Mouse (Mus musculus) lung, postnatal 0 days (tissue): ENCODE results near the gene Lmtk3. TPM values are rescaled to one million over a fixed set of nuclear protein-coding genes. Genes with fewer than 3 reads are reported as not detected.
A peak's percentile ranks its signal among the peaks of the same experiment; 100 is the strongest.

ENCODE experiments used
- ATAC-seq: fragments of 200-750 bp; cut with Nextera tagmentation; 2 replicates; pipeline ENCODE4 v1.8.0; 2017; ENCODE audit warnings: moderate library complexity
- DNase-seq: peaks from one replicate; pipeline ENCODE4 v3.0.0-alpha.2; 2016; ENCODE audit warnings: low spot score
- H3K27ac ChIP-seq: fragments of 300-500 bp; sonication (generic); 2 replicates; pipeline ENCODE4 v1.5.1; 2014; ENCODE audit warnings: antibody characterized with exemption, mild to moderate bottlenecking, low read length, mixed read lengths
- H3K27me3 ChIP-seq: fragments of 300-500 bp; sonication (generic); replicated peaks from 2 replicates; pipeline ENCODE4 v1.6.1; 2014; ENCODE audit warnings: low read length, mixed read lengths; ENCODE audit not compliant: insufficient read depth
- H3K36me3 ChIP-seq: fragments of 300-500 bp; sonication (generic); 2 replicates; pipeline ENCODE4 v1.6.1; 2014; ENCODE audit warnings: low read length, mixed read lengths; ENCODE audit not compliant: insufficient read depth
- H3K4me1 ChIP-seq: fragments of 300-500 bp; sonication (generic); 2 replicates; pipeline ENCODE4 v1.6.1; 2014; ENCODE audit warnings: antibody characterized with exemption, low read depth, low read length, mixed read lengths; ENCODE audit not compliant: insufficient read depth
- H3K4me2 ChIP-seq: fragments of 300-500 bp; sonication (generic); replicated peaks from 2 replicates; pipeline ENCODE4 v1.6.1; 2014; ENCODE audit warnings: low read depth, mild to moderate bottlenecking, low read length, moderate library complexity, mixed read lengths
- H3K4me3 ChIP-seq: fragments of 300-500 bp; sonication (generic); 2 replicates; pipeline ENCODE4 v1.5.1; 2014; ENCODE audit warnings: low read depth, low read length
- H3K9ac ChIP-seq: fragments of 300-500 bp; sonication (generic); replicated peaks from 2 replicates; pipeline ENCODE4 v1.6.1; 2014; ENCODE audit warnings: low read depth, mild to moderate bottlenecking
- H3K9me3 ChIP-seq: fragments of 300-500 bp; sonication (generic); 2 replicates; pipeline ENCODE4 v1.6.1; 2016; ENCODE audit warnings: low read length, mixed read lengths
- CTCF ChIP-seq: IDR thresholded peaks from 2 replicates; pipeline ENCODE4 v1.5.1; 2016; ENCODE audit warnings: antibody characterized with exemption, mild to moderate bottlenecking
- EP300 ChIP-seq: IDR thresholded peaks from 2 replicates; pipeline ENCODE4 v1.6.1; 2016; ENCODE audit warnings: antibody characterized with exemption, mild to moderate bottlenecking, control low read depth
- WGBS: fragments of 180-500 bp; shearing (Covaris S2); extraction: QIAGEN DNeasy Blood & Tissue Kit; methylation state at CpG from one replicate; pipeline ENCODE4 v1.1.7; 2014; 5-methylcytosine and 5-hydroxymethylcytosine counted together
- polyA plus RNA-seq: library from polyadenylated mRNA; unstranded; fragments of >200 nt; fragmentation: Nextera tagmentation; extraction: Ambion mirVana; gene quantifications from 2 replicates; pipeline ENCODE4 v1.2.1, GENCODE M21; 2015

The Lmtk3 gene
- polyA plus RNA-seq, 1 experiment from 2014 or later: 0.11 TPM

DNA sequence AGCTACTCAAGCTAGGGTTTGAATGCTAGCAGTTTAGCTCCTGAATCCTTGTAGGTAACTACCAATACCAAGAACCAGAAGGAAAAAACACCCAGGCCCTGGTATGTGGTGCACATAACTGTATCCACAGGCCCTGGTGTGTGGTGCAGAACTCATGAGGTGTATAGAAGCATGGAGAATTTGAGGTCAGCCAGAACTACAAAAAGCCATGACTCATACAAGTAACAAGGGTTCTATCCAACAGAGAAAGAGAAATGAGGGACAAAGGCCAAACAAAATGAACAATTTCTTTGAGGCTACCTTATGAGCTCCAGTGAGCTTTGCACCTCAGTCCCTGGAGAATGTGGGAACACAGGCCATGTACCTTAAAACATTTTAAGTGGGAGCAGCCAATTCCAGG lies 37.4 kb downstream of the Lmtk3 start:
- no peak for ATAC-seq
- Histone ChIP-seq H3K9ac (no peak overlapping the region), H3K9me3 (no peaks in the 10 kb centered on the region), H3K27ac (no peak overlapping the region), H3K27me3 (no peaks in the 10 kb centered on the region), H3K4me3 (no peak overlapping the region), H3K36me3 (peaks cover 6% of the 10 kb centered on the region; the same call in 1 of the 2 replicates), H3K4me1 (no peaks in the 10 kb centered on the region), H3K4me2 (no peak overlapping the region)
- DNase-seq: no peak
- TF ChIP-seq EP300 (no peak), CTCF (no peak)

DNA sequence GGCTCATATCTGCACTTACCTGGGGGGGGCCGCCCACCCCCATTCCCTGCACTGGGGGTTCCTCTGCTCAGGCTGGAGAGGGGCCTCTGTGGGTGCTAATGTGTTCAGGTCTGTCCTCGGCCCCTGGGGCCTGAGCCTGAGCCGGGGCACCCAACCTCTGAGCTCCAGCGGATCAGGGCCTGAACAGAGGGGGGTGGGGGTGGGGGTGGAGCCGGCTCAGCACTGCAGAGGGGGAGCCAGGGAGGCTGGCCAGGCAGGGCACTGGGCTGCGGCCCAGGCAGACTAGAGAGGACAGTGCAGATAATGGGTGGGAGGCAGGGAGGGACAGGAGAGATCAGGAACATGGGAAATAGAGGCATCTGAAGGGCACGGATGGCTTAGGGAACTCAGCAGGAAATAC lies 41.1 kb downstream of the Lmtk3 start, which contains the start of gene Kcnj14:
TSS of gene Kcnj14 (minus strand) at position 185 of the 400 bp plus-strand sequence.
- Histone ChIP-seq H3K36me3 (peaks cover 14% of the 10 kb centered on the region), H3K4me3 (no peak within 1 kb of the TSS), H3K27me3 (no peaks in the 10 kb centered on the region), H3K9me3 (no peaks in the 10 kb centered on the region), H3K27ac (no peak within 1 kb of the TSS), H3K9ac (no peak within 1 kb of the TSS), H3K4me2 (no peak within 1 kb of the TSS), H3K4me1 (no peaks in the 10 kb centered on the region)
- WGBS: 69% methylated on average over 7 of the region's 7 CpGs
- ATAC-seq (no peak), DNase-seq (no peak)
- TF ChIP-seq EP300 (no peak), CTCF (no peak)

DNA sequence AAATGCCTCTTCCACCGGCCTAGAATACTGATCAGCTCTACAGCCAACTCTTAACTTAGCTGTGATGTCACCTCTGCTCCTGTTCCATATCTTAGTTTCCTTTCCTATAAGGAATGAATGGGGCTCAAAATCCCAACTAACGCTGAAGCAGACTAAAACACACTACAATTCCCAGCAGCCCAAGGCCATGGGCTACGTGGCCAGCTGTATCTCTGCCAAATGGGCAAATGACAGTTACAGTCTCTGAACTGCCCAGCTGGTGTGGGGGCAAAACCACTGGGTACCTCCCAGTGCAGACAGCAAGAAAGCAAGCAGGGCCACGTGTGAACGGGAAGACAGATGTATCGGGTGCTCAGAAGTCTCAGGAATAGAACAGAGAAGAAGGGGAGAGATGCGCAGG lies 43.1 kb downstream of the Lmtk3 start:
- Histone ChIP-seq H3K36me3 (peaks cover 14% of the 10 kb centered on the region), H3K27me3 (peaks cover under 1% of the 10 kb centered on the region; the same call in 1 of the 2 replicates), H3K9me3 (no peaks in the 10 kb centered on the region), H3K4me3 (no peak overlapping the region), H3K27ac (no peak overlapping the region), H3K4me1 (no peaks in the 10 kb centered on the region; the same call in 1 of the 2 replicates), H3K9ac (no peak overlapping the region), H3K4me2 (no peak overlapping the region)
- ATAC-seq: no peak
- WGBS: 93% methylated on average over 7 of the region's 7 CpGs
- TF ChIP-seq CTCF (no peak), EP300 (no peak)
- no peak for DNase-seq

DNA sequence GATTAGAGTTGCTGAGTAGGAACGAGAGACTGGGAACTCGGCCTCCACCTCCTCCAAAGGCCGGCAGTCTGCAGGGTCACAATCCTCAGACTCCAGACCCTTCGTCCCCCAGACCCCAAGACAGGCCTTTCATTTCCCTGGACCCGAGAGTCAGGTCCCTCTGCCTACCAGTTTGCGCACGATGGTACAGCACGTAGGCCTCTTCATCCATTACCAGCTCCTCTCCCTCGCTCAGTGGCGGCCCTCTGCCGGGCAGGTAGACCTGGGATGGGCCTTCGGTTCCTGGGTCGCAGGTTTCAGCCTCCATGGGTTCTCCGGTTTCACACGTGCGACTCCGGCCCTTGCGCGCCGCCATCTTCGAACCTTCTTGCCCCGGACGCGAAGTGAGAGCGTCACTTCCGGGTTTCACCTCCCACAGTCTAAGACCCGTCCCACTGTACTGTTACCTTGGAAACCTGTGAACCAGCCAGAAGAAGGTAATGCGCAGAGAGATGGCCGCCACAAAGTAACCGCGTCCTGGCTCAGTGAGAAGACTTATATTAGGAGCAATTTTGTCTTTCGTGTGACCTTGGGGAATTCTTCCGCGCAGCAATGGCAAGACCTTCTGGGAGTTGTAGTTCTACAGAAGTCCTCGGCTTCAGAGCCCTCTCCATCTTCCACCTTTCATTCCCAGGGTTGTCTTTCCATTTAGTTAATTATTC lies 47.0 kb downstream of the Lmtk3 start, which contains the start of gene Grwd1:
TSS of gene Grwd1 (minus strand) at position 518 of the 701 bp plus-strand sequence.
- peak; percentile 89 for ATAC-seq
- peaks cover 28% of the 10 kb centered on the region for H3K27me3 ChIP-seq
- peak; percentile 95 for DNase-seq
- H3K4me1 ChIP-seq: no peaks in the 10 kb centered on the region; the same call in 1 of the 2 replicates
- no peaks in the 10 kb centered on the region for H3K9me3 ChIP-seq
- H3K4me3 ChIP-seq: peak within 1 kb of the TSS; percentile 74
- peak within 1 kb of the TSS; percentile 90 for H3K4me2 ChIP-seq
- peaks cover 8% of the 10 kb centered on the region; the same call in 1 of the 2 replicates for H3K36me3 ChIP-seq
- TF ChIP-seq EP300: no peak
- TF ChIP-seq CTCF: no peak
- H3K27ac ChIP-seq: no peak within 1 kb of the TSS
- WGBS: under 1% methylated on average over 35 of the region's 35 CpGs
- H3K9ac ChIP-seq: peak within 1 kb of the TSS; percentile 32

DNA sequence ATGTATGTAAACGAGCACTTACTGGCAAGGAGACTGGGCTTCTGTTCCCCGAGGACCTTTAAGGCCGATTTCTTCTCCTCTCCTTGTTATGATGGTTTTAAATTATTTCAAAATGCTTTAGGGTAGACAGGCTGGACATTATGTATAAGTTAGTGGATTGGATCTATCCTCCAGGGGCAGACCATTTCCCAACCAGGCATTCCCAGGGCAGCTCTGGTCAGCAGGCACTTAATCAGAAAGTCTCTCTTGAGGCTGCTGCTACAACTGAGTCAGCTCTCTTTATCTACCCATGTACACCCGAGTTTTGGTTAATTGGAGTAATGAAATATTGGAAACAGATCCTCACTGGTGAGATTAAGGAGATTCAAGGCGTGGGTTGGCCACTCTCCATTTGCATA lies 47.6 kb downstream of the Lmtk3 start:
- DNase-seq (no peak), ATAC-seq (no peak)
- peak overlapping the region; percentile 74 for H3K4me3 ChIP-seq
- H3K27ac ChIP-seq: no peak overlapping the region
- peak overlapping the region; percentile 90 for H3K4me2 ChIP-seq
- peaks cover 28% of the 10 kb centered on the region for H3K27me3 ChIP-seq
- no peak overlapping the region for H3K9ac ChIP-seq
- TF ChIP-seq EP300 (no peak), CTCF (no peak)
- peaks cover 8% of the 10 kb centered on the region; the same call in 1 of the 2 replicates for H3K36me3 ChIP-seq
- 22% methylated on average over 5 of the region's 5 CpGs for WGBS
- H3K4me1 ChIP-seq: no peaks in the 10 kb centered on the region; the same call in 1 of the 2 replicates
- H3K9me3 ChIP-seq: no peaks in the 10 kb centered on the region

DNA sequence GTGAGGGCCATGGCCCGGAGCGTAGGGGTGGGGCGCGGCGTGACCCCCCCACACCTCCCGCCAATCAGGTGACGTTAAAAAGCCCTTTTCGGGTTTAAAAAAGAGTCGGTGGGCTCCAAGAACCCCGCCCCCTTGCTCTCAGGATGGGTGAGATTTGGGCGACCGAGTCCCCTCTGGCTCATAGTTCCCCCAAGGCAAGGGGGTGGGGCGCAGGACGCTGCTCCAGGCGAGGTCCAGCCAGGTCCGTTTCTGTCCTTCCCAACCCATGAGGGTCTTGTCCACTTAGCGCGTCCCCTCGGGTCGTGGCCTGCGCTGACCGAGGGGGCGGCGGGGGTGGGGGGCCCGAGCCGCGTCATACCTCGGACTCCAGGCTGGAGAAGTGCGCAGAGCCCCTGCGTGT lies 48.9 kb downstream of the Lmtk3 start:
- no peak for TF ChIP-seq EP300
- no peak for TF ChIP-seq CTCF
- Histone ChIP-seq H3K36me3 (no peaks in the 10 kb centered on the region), H3K9me3 (no peaks in the 10 kb centered on the region), H3K27me3 (peaks cover 28% of the 10 kb centered on the region), H3K9ac (no peak overlapping the region), H3K4me2 (peak overlapping the region; percentile 59), H3K27ac (no peak overlapping the region), H3K4me1 (no peaks in the 10 kb centered on the region; the same call in 1 of the 2 replicates), H3K4me3 (peak overlapping the region; percentile 39)
- WGBS: 10% methylated on average over 30 of the region's 30 CpGs
- no peak for DNase-seq
- ATAC-seq: no peak
